Mouse (Mus musculus) forebrain, embryonic 11.5 days (tissue): ENCODE measurements at regions not wholly inside any gene's neighbourhood (a gene's known extent, or its start where the extent isn't known, plus 50 kb on each side); places are given as distances from the start of the nearest gene placed in this dataset.

Experiments used
- ATAC-seq: fragments of 200-750 bp; cut with Nextera tagmentation; replicated peaks from 2 replicates; pipeline ENCODE4 v1.8.0; 2017; ENCODE audit warnings: moderate TSS enrichment; ENCODE audit not compliant: low FRiP score
- DNase-seq: peaks from one replicate; pipeline ENCODE4 v3.0.0-alpha.2; 2017; ENCODE audit warnings: low spot score
- H3K27ac ChIP-seq: fragments of 300-500 bp; sonication (generic); 2 replicates; pipeline ENCODE4 v1.5.1; 2014; ENCODE audit warnings: low read depth, low read length
- H3K27me3 ChIP-seq: fragments of 300-500 bp; sonication (generic); 2 replicates; pipeline ENCODE4 v1.6.1; 2014; ENCODE audit warnings: mild to moderate bottlenecking, low read length, mixed read lengths; ENCODE audit not compliant: control insufficient read depth, insufficient read depth
- H3K36me3 ChIP-seq: fragments of 300-500 bp; sonication (generic); 2 replicates; pipeline ENCODE4 v1.6.1; 2014; ENCODE audit warnings: mild to moderate bottlenecking, low read length, moderate library complexity, mixed read lengths; ENCODE audit not compliant: control insufficient read depth, insufficient read depth
- H3K4me1 ChIP-seq: fragments of 300-500 bp; sonication (generic); replicated peaks from 2 replicates; pipeline ENCODE4 v1.6.1; 2014; ENCODE audit warnings: low read length, mixed read lengths; ENCODE audit not compliant: control insufficient read depth, insufficient read depth
- H3K4me2 ChIP-seq: fragments of 300-500 bp; sonication (generic); 2 replicates; pipeline ENCODE4 v1.6.1; 2014; ENCODE audit warnings: low read depth, mild to moderate bottlenecking, low read length, moderate library complexity, mixed read lengths; ENCODE audit not compliant: severe bottlenecking
- H3K4me3 ChIP-seq: fragments of 300-500 bp; sonication (generic); 2 replicates; pipeline ENCODE4 v1.5.1; 2014; ENCODE audit warnings: low read depth, low read length
- H3K9ac ChIP-seq: fragments of 300-500 bp; sonication (generic); 2 replicates; pipeline ENCODE4 v1.6.1; 2014; ENCODE audit warnings: low read length
- H3K9me3 ChIP-seq: fragments of 300-500 bp; sonication (generic); 2 replicates; pipeline ENCODE4 v1.6.1; 2016; ENCODE audit warnings: low read length, mixed read lengths; ENCODE audit not compliant: control insufficient read depth
- WGBS: fragments of 180-500 bp; shearing (Covaris S2); extraction: QIAGEN DNeasy Blood & Tissue Kit; methylation state at CpG from one replicate; pipeline ENCODE4 v1.1.7; 2014; 5-methylcytosine and 5-hydroxymethylcytosine counted together

- Histone ChIP-seq H3K27ac (no peak overlapping the region), H3K4me3 (no peak overlapping the region), H3K36me3 (no peaks in the 10 kb centered on the region), H3K4me2 (no peak overlapping the region), H3K4me1 (no peaks in the 10 kb centered on the region), H3K9me3 (no peaks in the 10 kb centered on the region), H3K27me3 (no peaks in the 10 kb centered on the region), H3K9ac (no peak overlapping the region)
- 81% methylated on average over 1 of the region's 1 CpGs for WGBS
- ATAC-seq (no peak), DNase-seq (no peak)
Measured at GRCm38 (mm10) chr11:48558053-48558452, 242.1 kb upstream of the Rack1 start.

DNA sequence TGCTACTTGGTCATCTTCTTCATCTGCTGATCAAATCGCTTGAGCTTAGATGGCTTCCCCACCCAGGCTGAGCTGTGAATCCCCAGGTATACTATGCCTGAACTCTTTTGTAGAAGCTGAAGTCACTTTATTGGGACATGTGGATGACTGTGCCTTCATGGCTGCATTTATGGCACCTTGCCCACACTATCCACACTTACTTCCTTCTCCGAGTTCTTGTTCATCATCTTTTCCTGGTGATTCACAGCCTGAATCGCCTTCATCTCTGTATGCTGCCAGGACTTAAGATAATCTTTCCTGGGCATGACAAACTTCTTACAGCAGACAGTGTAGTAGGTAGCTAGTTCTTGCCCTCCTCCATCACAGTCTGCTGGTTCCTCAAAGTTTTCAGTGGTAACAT lies 248.1 kb upstream of the Rack1 start:
- H3K4me2 ChIP-seq: no peak overlapping the region
- no peak overlapping the region for H3K9ac ChIP-seq
- H3K4me3 ChIP-seq: no peak overlapping the region
- H3K36me3 ChIP-seq: no peaks in the 10 kb centered on the region
- ATAC-seq (no peak), DNase-seq (no peak)
- H3K4me1 ChIP-seq: no peaks in the 10 kb centered on the region
- WGBS: 88% methylated on average over 3 of the region's 3 CpGs
- H3K27ac ChIP-seq: no peak overlapping the region
- no peaks in the 10 kb centered on the region for H3K9me3 ChIP-seq
- H3K27me3 ChIP-seq: no peaks in the 10 kb centered on the region

DNA sequence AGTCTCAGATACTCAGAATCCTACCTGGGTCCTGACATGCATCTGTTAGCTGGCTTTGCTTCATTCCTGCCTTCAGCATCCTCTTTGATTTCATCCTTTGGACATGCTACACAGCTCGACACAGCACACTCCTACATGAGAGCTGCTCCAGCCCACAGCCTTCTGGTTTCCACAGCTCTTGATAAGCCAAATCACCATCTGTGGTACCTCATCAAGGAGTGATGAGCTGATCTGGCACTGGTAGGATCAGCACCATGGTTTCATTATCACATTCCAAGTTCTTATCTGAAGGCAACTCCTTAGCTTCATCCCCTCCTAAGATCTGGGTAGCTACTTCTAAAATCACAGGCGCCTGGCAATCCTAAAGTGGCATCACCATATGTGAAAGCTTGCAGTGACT lies 248.9 kb upstream of the Rack1 start:
- no peak overlapping the region for H3K4me2 ChIP-seq
- H3K4me3 ChIP-seq: no peak overlapping the region
- DNase-seq (no peak), ATAC-seq (no peak)
- no peaks in the 10 kb centered on the region for H3K9me3 ChIP-seq
- no peak overlapping the region for H3K9ac ChIP-seq
- H3K27ac ChIP-seq: no peak overlapping the region
- WGBS: 80% methylated on average over 2 of the region's 2 CpGs
- H3K4me1 ChIP-seq: no peaks in the 10 kb centered on the region
- H3K27me3 ChIP-seq: no peaks in the 10 kb centered on the region
- H3K36me3 ChIP-seq: no peaks in the 10 kb centered on the region

DNA sequence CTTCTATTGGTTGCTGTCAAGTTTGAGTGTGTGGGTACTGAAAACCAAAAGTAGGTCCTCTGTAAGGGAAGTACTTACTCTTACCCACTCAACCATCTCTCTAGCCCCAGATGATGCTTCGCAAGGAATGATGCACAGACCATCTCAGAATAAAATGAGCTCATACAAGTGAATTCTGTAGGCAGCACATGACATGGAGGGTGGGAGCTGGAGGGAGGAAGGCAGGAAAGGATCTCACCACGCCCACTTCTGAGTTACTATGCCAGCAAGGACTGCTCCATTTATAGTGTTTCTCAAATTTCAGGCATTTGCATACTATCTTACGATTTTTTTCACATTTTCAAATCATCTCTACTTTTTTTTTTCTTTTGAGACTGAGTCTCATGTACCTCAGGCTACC lies 273.8 kb upstream of the Rack1 start:
- ATAC-seq: no peak

DNA sequence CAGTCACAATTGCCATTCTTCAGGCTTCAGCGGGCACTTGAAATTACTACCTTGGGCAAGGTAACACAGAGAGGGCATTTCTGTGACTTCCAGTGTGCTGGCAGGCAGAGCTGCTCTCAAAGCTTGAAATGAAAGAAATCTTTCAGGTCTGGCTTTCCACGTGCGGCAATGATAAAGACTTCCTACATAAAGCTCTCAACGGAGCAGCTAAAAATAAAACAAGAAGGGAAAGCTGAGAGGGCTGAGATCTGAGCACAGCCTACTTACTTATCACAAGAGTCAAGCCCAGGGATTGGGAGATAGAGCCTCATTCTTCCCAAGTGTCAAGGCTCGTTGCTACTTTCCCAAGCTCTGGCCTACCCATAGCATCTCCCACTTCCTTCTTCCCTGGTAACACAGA lies 274.6 kb upstream of the Rack1 start:
- Histone ChIP-seq H3K27me3 (no peaks in the 10 kb centered on the region), H3K4me3 (no peak overlapping the region), H3K9ac (no peak overlapping the region), H3K27ac (no peak overlapping the region), H3K4me2 (no peak overlapping the region), H3K9me3 (no peaks in the 10 kb centered on the region), H3K4me1 (no peaks in the 10 kb centered on the region), H3K36me3 (no peaks in the 10 kb centered on the region)
- WGBS: 78% methylated on average over 5 of the region's 5 CpGs
- DNase-seq: no peak
- no peak for ATAC-seq

More for the DNA sequence above, 273.8 kb upstream of the Rack1 start:
- no peaks in the 10 kb centered on the region for H3K9me3 ChIP-seq
- no peaks in the 10 kb centered on the region for H3K4me1 ChIP-seq
- no peak overlapping the region for H3K27ac ChIP-seq
- H3K9ac ChIP-seq: no peak overlapping the region
- no peak for DNase-seq
- H3K27me3 ChIP-seq: no peaks in the 10 kb centered on the region
- no peak overlapping the region for H3K4me2 ChIP-seq
- 72% methylated on average over 3 of the region's 3 CpGs for WGBS
- no peaks in the 10 kb centered on the region for H3K36me3 ChIP-seq
- no peak overlapping the region for H3K4me3 ChIP-seq

- no peak overlapping the region for H3K4me3 ChIP-seq
- 90% methylated on average over 3 of the region's 3 CpGs for WGBS
- H3K27me3 ChIP-seq: no peaks in the 10 kb centered on the region; the same call in 1 of the 2 replicates
- no peak overlapping the region for H3K4me2 ChIP-seq
- H3K4me1 ChIP-seq: peaks cover 3% of the 10 kb centered on the region; the same call in 1 of the 2 replicates
- H3K9me3 ChIP-seq: no peaks in the 10 kb centered on the region
- ATAC-seq (no peak), DNase-seq (no peak)
- H3K9ac ChIP-seq: no peak overlapping the region
- H3K27ac ChIP-seq: no peak overlapping the region
- H3K36me3 ChIP-seq: no peaks in the 10 kb centered on the region
Measured at GRCm38 (mm10) chr11:48506886-48507285, 293.2 kb upstream of the Rack1 start.

DNA sequence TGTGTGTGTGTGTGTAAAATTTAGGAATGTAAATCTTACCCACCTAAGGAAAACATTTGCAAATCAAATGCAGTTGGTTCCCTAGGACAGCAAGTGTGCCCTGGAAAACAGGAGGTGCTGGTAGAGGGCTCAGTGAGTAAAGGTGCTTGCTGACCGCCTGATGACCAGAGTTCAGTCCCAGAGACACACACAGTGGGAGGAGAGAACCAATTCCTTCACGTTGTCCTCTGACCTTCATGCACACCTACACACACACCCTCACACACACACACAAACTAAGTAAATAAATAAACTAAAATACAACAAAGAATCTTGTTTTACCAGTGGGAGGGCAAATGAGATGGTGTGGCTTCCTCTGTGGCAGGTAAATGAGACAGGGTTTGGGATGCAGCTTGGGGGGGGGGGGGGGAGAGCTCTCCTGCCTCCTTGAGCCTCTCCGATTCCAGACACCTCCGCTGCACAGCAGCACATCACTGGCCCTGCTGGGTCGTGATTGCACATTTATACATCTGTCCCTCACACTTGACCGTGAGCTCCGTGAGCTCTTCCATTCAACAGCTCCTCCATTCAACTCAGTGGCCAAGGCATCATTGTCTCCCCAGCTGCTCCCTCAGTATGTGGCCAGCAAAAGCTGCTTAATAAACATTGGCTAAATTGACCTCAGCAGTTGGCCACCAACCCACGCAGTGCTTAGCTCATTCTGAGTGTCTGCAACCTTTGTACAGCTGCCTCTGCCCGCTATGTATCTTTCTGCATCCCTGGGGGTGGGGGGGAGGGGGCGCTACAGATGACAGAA lies 297.9 kb upstream of the Rack1 start:
- no peak overlapping the region for H3K4me2 ChIP-seq
- no peak overlapping the region for H3K4me3 ChIP-seq
- H3K4me1 ChIP-seq: peaks cover 3% of the 10 kb centered on the region; the same call in 1 of the 2 replicates
- DNase-seq: peak; percentile 56
- no peak overlapping the region for H3K9ac ChIP-seq
- 16% methylated on average over 10 of the region's 10 CpGs for WGBS
- no peak overlapping the region for H3K27ac ChIP-seq
- no peaks in the 10 kb centered on the region for H3K9me3 ChIP-seq
- peak; percentile 85 for ATAC-seq
- H3K27me3 ChIP-seq: no peaks in the 10 kb centered on the region; the same call in 1 of the 2 replicates
- no peaks in the 10 kb centered on the region for H3K36me3 ChIP-seq

DNA sequence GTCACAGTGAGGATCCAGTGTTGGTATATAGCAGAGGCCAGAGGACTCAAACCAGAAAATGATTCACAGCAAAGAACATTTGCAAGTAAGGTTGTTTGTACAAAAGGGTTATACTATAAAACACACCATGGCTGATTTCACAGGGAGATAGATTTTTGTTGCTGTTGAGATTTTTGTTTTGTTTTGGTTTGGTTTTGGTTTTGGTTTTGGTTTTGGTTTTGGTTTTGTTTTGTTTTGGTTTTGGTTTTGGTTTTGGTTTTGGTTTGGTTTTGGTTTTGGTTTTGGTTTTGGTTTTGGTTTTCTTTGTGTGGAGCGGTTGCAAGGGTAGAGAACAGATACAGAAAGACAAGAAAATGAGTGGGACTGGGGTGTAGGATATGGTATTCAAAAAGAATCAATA lies 301.1 kb upstream of the Rack1 start:
- H3K36me3 ChIP-seq: no peaks in the 10 kb centered on the region
- WGBS: 89% methylated on average over 1 of the region's 1 CpGs
- ATAC-seq (no peak), DNase-seq (no peak)
- H3K4me1 ChIP-seq: peaks cover 3% of the 10 kb centered on the region; the same call in 1 of the 2 replicates
- no peak overlapping the region for H3K9ac ChIP-seq
- H3K9me3 ChIP-seq: no peaks in the 10 kb centered on the region
- no peak overlapping the region for H3K27ac ChIP-seq
- no peak overlapping the region for H3K4me3 ChIP-seq
- H3K4me2 ChIP-seq: no peak overlapping the region
- H3K27me3 ChIP-seq: no peaks in the 10 kb centered on the region; the same call in 1 of the 2 replicates

DNA sequence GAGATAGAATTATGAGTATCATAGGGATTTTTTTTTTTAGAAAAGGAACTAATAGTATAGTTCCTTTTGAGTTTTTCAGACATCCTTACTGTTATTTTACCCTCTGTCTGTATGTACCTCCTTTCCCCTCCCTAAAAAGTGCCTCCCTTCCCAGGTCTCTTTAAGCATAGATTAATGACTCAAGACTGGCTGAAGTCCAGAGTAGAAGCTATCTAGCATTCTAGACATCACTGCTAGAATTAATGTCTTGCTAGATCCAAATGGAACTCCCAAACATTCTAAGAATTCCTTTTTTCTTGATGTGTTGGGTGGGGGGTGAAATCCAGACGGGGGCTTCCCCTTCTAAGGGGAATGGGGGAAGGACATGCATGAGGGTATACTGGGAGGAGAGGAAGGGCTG lies 311.8 kb upstream of the Rack1 start:
- ATAC-seq: no peak
- Histone ChIP-seq H3K27ac (no peak overlapping the region), H3K9ac (no peak overlapping the region), H3K4me1 (no peaks in the 10 kb centered on the region), H3K27me3 (no peaks in the 10 kb centered on the region), H3K9me3 (no peaks in the 10 kb centered on the region), H3K4me3 (no peak overlapping the region), H3K4me2 (no peak overlapping the region), H3K36me3 (no peaks in the 10 kb centered on the region)
- WGBS: 88% methylated on average over 1 of the region's 1 CpGs
- no peak for DNase-seq
